Mouse (Mus musculus) heart, postnatal 0 days (tissue): ENCODE measurements around the gene Oaf.

Source experiments
- CTCF ChIP-seq: IDR thresholded peaks from 2 replicates; pipeline ENCODE4 v1.5.1; 2016; ENCODE audit warnings: antibody characterized with exemption, control low read depth, low read depth
- EP300 ChIP-seq: IDR thresholded peaks from 2 replicates; pipeline ENCODE4 v1.6.1; 2016; ENCODE audit warnings: antibody characterized with exemption, low read depth

- TF ChIP-seq CTCF (no peak), EP300 (no peak)
These were observed 7.4 kb downstream of the Oaf start for GRCm38 (mm10) chr9:43232286-43232685.
